Mouse (Mus musculus): Measurements from ENCODE around the gene Daam1.

- TF ChIP-seq POLR2A (IDR thresholded peaks at IDR 0.05; ENCODE audit: low read depth, low read length) (no peak), CTCF (IDR thresholded peaks at IDR 0.05; ENCODE audit: extremely low read depth, insufficient read depth, insufficient read length, insufficient replicate concordance) (no peak)
Observed at GRCm38 (mm10) chr12:71821743-71822142, 9.1 kb upstream of the Daam1 start.

All from spleen, adult 2 months (tissue).